Mouse (Mus musculus) heart, postnatal 0 days (tissue): Measurements from ENCODE around the gene Map1lc3a.

Experiments used
- CTCF ChIP-seq: IDR thresholded peaks from 2 replicates; pipeline ENCODE4 v1.5.1; 2016; ENCODE audit warnings: antibody characterized with exemption, control low read depth, low read depth
- EP300 ChIP-seq: IDR thresholded peaks from 2 replicates; pipeline ENCODE4 v1.6.1; 2016; ENCODE audit warnings: antibody characterized with exemption, low read depth

DNA sequence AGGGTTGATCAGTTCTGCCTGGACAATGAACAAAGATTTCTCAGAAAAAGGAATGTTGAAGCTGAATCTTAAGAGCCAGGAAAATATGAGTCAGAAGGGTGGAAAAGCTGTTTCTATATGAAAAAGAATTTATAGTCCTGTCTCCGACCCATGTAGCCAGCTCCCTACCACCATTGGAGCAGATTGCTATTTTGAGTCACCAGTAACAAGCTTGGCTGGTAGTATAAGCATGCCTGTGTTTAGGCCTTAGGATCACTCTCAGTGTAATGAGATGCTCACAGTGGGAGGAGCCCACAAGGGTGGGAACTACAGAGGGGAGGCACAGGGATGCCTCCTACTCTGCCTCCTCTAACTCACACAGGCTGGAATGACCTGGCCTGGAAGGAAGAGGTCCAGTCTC is 27.9 kb upstream of the Map1lc3a start:
- TF ChIP-seq CTCF, result no peak
- no peak for TF ChIP-seq EP300
